Mouse (Mus musculus) bone marrow macrophage, adult 2 months (primary cell): ENCODE measurements at regions not wholly inside any gene's neighbourhood (a gene's known extent, or its start where the extent isn't known, plus 50 kb on each side); places are given as distances from the start of the nearest gene placed in this dataset.

ENCODE experiments used
- H3K27ac ChIP-seq: 2 replicates; pipeline ENCODE4 v1.5.1; 2012; ENCODE audit warnings: low read depth, low read length; ENCODE audit not compliant: insufficient read depth
- H3K4me1 ChIP-seq: 2 replicates; pipeline ENCODE4 v1.6.1; 2012; ENCODE audit warnings: low read length; ENCODE audit not compliant: control insufficient read depth, insufficient read depth
- H3K4me3 ChIP-seq: 2 replicates; pipeline ENCODE4 v1.5.1; 2012; ENCODE audit warnings: mild to moderate bottlenecking, low read length, moderate library complexity; ENCODE audit not compliant: insufficient read depth
- CTCF ChIP-seq: IDR thresholded peaks from 2 replicates; pipeline ENCODE4 v1.5.1; 2012; ENCODE audit warnings: low read depth, mild to moderate bottlenecking, low read length, moderate library complexity
- POLR2A ChIP-seq: IDR thresholded peaks from 2 replicates; pipeline ENCODE4 v1.6.1; 2012; ENCODE audit warnings: mild to moderate bottlenecking, low read depth, low read length, borderline replicate concordance

DNA sequence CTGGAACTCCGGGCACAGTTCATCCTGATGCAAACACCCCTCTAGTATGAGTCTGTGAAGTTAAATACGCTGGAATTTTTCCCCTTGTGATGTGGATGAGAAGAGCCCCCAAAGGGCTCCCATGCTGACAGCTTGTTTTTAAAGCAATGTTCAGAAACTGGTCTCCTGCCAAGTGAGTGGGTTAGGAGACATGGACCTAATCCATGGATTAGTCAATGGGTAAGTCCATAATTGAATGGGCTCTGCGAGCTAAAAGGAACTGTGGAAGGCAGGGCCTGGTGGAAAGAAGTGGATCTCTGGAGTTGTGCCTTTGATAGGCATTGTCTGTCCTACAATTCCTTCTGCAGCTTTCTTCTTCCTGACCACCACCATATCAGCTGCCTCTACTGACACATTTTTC is 104.5 kb upstream of the Tas2r134 start:
- Histone ChIP-seq H3K27ac (no peak overlapping the region), H3K4me1 (no peaks in the 10 kb centered on the region), H3K4me3 (no peak overlapping the region)
- TF ChIP-seq POLR2A (no peak), CTCF (no peak)

DNA sequence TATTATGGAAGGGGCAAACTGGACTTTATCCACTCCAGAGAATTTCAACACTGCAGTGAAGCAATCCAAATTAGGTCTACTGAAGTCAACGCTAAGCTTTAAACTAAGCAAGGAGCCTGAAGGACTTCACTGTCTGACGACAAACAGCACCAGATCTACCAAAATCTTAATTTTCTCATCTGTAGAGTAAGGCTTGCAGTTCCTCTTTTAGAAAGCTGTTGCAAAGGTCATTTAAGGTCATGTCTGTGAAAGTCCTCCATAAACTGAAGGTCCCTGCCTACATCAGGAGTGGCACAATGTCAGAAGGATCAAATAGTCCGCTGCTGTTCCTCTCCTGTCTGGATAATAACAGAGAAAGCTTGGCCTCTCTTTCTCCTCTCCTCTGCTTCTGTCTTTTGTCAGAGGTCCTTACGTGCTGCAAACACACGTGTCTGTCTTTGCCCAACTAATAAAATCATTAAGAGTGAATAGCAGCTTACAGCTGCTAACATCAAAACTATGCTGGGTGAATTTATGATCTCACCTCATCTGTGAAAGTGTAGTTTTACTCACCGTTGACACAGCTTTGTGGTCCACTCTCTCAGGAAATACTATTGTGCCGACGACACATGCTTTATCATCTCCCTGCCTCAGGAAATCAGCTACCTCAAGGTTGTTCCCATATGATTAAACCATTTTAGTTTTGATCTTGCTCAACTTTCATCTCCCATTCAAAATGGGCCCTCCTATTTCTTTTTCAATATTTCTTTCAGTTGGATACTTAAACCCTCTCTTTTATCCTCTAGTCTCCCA is 117.9 kb upstream of the Tas2r134 start:
- Histone ChIP-seq H3K4me3 (no peak overlapping the region), H3K27ac (no peak overlapping the region), H3K4me1 (no peaks in the 10 kb centered on the region)
- TF ChIP-seq POLR2A (no peak), CTCF (no peak)

DNA sequence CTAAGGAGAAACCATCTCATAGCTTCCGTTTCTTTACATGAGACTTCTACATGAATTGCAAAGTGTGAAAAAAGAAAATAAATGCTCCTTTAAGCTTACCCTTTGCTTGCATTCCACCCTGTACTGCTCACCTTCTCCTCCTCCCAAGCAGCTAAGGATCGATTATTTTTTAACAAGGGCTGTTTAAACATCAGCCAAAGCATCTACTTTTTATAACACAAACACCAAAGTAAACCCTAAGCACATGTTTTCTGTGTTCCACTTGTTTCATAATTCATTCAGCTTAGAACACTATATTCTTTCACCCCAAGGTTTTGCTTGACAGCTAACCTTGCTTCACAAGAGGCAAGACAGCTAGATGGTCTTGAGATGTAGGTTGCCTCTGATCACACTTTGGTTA is 129.4 kb upstream of the Tas2r134 start:
- Histone ChIP-seq H3K4me1 (no peaks in the 10 kb centered on the region), H3K27ac (no peak overlapping the region), H3K4me3 (no peak overlapping the region)
- TF ChIP-seq CTCF (no peak), POLR2A (no peak)

DNA sequence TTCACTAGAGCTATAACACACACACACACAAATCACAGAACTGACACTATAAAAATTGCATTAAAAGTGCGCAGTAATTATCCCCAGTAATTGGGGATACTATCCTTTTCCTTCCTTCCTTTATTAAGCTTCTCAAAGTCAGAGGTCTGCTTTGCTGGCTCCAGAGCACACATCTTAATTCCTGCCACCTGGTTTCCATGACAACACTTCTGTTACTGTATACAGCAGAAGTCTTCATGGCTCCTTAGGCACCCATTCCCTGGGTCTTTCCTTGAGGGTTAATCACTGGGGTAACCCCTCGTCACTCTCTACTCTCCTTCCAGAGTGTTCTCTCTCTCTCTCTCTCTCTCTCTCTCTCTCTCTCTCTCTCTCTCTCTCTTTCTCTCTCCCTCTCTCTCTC is 153.6 kb upstream of the Tas2r134 start:
- H3K4me3 ChIP-seq, result no peak overlapping the region
- no peak overlapping the region for H3K27ac ChIP-seq
- TF ChIP-seq POLR2A (no peak), CTCF (no peak)
- no peaks in the 10 kb centered on the region for H3K4me1 ChIP-seq

DNA sequence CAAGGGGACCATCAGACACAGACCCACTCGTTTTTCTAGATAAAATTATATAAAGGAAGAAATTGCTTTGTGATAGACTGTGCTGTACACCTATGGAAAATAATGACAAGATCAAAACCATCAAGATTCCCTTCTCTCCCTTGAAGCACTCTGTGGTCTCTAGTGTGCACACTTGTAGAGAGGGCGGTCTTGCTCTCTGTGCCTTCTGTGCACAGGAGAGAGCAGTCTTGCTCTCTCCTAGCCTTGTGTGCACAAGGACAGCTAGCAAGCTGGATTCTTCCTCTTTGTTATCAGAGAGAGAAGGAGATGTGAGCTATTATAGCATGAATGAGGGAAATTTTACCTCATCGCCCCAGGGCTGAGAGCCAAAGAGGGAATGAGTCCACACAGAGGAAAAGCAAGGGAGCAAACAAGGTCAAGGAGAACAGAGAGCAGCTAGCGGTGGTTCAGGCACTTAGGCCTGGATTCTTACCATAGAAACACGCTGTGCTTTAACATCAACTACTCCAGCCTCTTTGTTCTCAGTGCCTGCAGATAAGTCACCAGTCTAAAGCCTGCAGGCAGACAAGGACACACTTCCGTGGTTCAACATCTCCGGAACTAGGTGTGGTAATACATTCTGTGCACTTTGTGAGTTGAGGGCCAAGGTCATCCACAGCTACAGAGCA is 160.2 kb upstream of the Tas2r134 start:
- TF ChIP-seq POLR2A (no peak), CTCF (no peak)
- H3K4me3 ChIP-seq, result no peak overlapping the region
- H3K27ac ChIP-seq, result no peak overlapping the region
- no peaks in the 10 kb centered on the region for H3K4me1 ChIP-seq

DNA sequence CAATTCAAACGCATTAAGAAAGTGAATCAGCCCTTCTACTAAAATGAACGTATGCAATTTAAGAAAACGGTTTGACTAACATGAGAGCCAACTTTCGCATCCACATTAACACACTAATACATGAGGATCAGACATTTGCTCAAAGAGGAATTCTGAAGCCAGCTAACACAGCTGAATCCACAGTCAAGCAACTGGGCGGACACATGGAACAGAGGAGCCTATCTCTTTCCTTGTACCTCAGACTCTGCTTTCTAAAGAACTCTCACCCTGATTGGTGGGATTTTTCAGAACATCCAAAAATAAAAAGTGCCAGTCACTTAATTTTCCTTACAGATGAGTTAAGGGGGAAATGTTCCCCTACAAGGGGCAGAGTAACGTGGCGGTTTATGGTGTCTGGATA is 161.3 kb upstream of the Tas2r134 start:
- H3K4me1 ChIP-seq, result no peaks in the 10 kb centered on the region
- no peak overlapping the region for H3K4me3 ChIP-seq
- TF ChIP-seq POLR2A (no peak), CTCF (no peak)
- no peak overlapping the region for H3K27ac ChIP-seq

DNA sequence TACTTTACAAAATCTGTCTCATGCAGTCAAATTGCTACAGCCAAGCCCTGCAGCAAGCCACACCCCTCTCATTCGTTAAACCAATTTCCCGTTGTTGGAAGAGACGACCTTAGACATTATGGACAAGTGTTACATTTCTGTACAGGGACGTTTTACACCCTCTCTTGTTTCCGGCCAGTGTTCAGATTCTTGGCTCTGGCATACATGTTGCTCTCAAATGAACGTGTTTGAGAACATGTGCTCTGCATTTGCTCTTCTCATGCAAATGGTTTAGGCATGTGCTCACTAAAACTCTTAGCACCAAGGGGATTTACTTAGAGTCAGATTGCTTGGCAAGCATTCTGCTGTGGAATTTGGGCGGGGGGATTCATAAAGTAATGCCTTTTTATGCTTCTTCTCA is 161.7 kb upstream of the Tas2r134 start:
- Histone ChIP-seq H3K27ac (no peak overlapping the region), H3K4me3 (no peak overlapping the region), H3K4me1 (no peaks in the 10 kb centered on the region)
- TF ChIP-seq CTCF (no peak), POLR2A (no peak)

DNA sequence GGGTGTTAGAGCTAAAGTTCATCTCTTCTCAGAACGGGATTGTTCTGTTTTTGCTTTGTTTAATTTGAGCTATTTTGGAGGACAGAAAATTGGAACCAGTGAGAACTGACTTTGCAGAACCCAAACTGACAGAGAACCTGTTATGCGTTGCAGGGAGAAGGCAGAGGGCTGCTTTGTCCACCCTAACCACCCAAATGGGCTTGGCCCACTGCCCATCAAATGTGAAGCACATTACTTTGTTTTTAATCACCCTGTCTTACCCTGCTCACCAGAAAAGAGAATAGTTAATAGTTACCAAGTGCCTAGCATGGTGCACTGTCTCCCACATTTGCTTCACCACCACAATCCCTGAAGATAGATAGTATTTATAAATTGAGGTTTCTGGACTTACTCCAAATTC is 163.0 kb upstream of the Tas2r134 start:
- H3K4me1 ChIP-seq, result no peaks in the 10 kb centered on the region
- no peak for TF ChIP-seq POLR2A
- TF ChIP-seq CTCF, result no peak
- H3K27ac ChIP-seq, result no peak overlapping the region
- H3K4me3 ChIP-seq, result no peak overlapping the region

DNA sequence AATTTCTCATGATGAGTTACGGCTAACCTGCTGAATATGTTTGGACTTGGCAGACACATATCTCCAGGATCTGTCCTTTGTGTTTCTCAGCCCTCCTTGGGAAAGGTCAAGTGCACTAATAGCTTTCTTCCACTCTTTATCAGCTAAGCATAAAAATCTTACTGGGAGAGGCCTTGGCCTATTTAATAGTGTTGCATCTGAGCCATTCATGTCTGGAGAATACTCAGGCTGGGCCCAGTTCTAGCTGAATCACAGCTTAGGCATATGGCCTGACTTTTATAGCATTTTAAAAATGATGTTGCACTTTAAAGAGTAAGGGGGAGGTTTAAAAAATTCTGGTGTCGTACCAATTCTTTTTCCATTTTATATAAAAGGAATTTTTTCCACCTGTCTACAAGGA is 166.4 kb upstream of the Tas2r134 start:
- no peak overlapping the region for H3K27ac ChIP-seq
- H3K4me3 ChIP-seq, result no peak overlapping the region
- no peak for TF ChIP-seq CTCF
- no peak for TF ChIP-seq POLR2A
- no peaks in the 10 kb centered on the region for H3K4me1 ChIP-seq

DNA sequence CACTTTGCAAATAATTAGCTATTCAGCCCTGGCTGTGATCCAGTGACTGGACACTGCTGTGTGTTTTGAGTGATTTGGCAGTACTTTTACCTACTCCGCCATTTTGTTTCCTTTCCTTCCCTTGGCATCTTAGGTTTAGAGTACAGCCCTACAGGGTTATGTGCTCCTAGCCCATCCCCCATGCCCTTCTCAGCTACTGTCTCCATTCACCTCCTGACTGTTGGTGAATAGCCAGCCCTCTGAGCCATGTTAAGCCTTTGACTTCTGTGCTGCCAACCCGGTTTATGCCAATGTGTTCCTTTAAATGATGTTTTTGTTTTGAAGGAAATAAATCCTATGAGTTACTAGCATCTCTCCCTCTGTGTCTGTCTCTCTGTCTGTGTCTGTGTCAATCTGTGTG is 167.8 kb upstream of the Tas2r134 start:
- Histone ChIP-seq H3K27ac (no peak overlapping the region), H3K4me3 (no peak overlapping the region), H3K4me1 (no peaks in the 10 kb centered on the region)
- TF ChIP-seq POLR2A, result no peak
- no peak for TF ChIP-seq CTCF

DNA sequence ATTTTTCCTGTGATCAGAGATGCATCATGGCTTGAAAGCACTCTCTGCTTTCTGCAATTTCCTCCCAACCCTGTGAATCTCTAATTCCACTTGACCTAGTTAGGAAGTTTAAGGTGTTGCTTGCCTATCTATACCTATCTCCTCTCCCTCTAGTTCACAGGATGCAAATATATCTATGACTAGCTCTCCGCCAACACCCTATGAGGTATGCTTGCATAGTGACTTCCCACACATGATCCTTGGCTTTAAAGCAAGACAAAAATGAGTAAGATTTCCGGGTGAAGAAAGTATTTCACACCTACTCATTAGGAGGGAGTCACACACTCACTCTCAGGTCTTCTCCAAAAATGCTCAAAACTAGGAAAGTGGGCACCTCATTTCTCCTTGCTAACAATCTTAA is 169.6 kb upstream of the Tas2r134 start:
- TF ChIP-seq POLR2A (no peak), CTCF (no peak)
- no peaks in the 10 kb centered on the region for H3K4me1 ChIP-seq
- H3K27ac ChIP-seq, result no peak overlapping the region
- H3K4me3 ChIP-seq, result no peak overlapping the region
